Mouse (Mus musculus): ENCODE data around the gene Tesc. TPM values are rescaled to one million over a fixed set of nuclear protein-coding genes. Genes with fewer than 3 reads are reported as not detected.

The Tesc gene
- polyA plus RNA-seq, 1 experiment from 2014 or later, result 29.4 TPM

DNA sequence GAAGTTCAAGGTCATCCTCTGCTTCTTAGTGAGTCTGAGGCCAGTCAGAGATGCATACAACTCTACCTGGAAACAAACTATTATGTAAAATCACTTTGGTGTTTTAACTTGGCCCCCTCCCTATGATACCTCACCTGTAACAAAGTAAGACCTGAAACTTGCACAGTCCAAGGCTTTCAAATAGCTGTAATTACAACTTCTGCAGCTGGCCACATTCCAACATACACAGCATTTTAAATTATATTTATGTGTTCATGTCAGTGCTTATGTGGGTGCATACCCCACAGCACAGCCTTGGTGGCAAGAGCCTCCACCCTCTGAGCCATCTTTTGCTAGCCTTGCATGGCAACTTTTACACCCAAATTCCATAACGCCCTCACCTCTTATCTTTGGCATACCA, 7.1 kb downstream of the Tesc start:
- no peaks in the 10 kb centered on the region for H3K36me3 ChIP-seq (ENCODE audit: insufficient read depth, low read length)
- H3K4me3 ChIP-seq (replicated peaks; ENCODE audit: low read depth, low read length), result no peak overlapping the region
- DNase-seq (ENCODE audit: low spot score) (no peak), ATAC-seq (replicated peaks; ENCODE audit: low FRiP score, low read depth) (no peak)
- H3K4me2 ChIP-seq (ENCODE audit: low read length), result no peak overlapping the region
- H3K27ac ChIP-seq, result no peak overlapping the region
- no peaks in the 10 kb centered on the region for H3K9me3 ChIP-seq (replicated peaks; ENCODE audit: low read length)
- H3K4me1 ChIP-seq (replicated peaks; ENCODE audit: insufficient read depth, low read length), result 0 out of 2 replicates have a peak, but pooled peaks cover 7% of the 10 kb centered on the region
- TF ChIP-seq CTCF (IDR thresholded peaks at IDR 0.05; ENCODE audit: low read depth), result no peak
- 100% methylated on average over 1 of the region's 1 CpGs for WGBS
- H3K27me3 ChIP-seq (ENCODE audit: insufficient read depth, low read length), result peaks cover 8% of the 10 kb centered on the region; the same call in 1 of the 2 replicates
- H3K9ac ChIP-seq (ENCODE audit: low read depth, low read length), result no peak overlapping the region

DNA sequence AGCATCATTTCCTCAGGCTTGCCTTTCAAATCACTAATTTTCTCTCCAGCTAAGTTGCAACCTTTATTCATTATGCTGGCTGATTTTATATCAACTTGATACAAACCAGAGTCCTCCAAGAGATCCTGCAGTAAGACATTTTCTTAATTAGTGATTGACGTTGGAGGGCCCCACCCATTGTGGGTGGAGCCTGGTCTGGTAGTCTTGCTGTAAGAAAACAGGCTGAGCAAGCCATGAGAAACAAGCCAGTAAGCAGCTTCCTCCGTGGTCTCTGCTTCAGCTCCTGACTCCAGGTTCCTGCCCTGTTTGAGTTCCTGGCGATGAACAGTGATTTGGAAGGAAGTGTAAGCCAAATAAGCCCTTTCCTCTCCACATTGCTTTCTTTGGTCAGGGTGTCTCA, 8.2 kb downstream of the Tesc start:
- H3K9me3 ChIP-seq (replicated peaks; ENCODE audit: low read length), result no peaks in the 10 kb centered on the region
- 52% methylated on average over 3 of the region's 3 CpGs for WGBS
- H3K27ac ChIP-seq, result no peak overlapping the region
- no peak for ATAC-seq (replicated peaks; ENCODE audit: low FRiP score, low read depth)
- H3K4me1 ChIP-seq (replicated peaks; ENCODE audit: insufficient read depth, low read length), result 0 out of 2 replicates have a peak, but pooled peaks cover 7% of the 10 kb centered on the region
- H3K4me3 ChIP-seq (replicated peaks; ENCODE audit: low read depth, low read length), result no peak overlapping the region
- no peak overlapping the region for H3K9ac ChIP-seq (ENCODE audit: low read depth, low read length)
- H3K36me3 ChIP-seq (ENCODE audit: insufficient read depth, low read length), result no peaks in the 10 kb centered on the region
- H3K4me2 ChIP-seq (ENCODE audit: low read length), result no peak overlapping the region
- DNase-seq (ENCODE audit: low spot score), result no peak
- TF ChIP-seq CTCF (IDR thresholded peaks at IDR 0.05; ENCODE audit: low read depth), result no peak
- no peaks in the 10 kb centered on the region for H3K27me3 ChIP-seq (ENCODE audit: insufficient read depth, low read length)

DNA sequence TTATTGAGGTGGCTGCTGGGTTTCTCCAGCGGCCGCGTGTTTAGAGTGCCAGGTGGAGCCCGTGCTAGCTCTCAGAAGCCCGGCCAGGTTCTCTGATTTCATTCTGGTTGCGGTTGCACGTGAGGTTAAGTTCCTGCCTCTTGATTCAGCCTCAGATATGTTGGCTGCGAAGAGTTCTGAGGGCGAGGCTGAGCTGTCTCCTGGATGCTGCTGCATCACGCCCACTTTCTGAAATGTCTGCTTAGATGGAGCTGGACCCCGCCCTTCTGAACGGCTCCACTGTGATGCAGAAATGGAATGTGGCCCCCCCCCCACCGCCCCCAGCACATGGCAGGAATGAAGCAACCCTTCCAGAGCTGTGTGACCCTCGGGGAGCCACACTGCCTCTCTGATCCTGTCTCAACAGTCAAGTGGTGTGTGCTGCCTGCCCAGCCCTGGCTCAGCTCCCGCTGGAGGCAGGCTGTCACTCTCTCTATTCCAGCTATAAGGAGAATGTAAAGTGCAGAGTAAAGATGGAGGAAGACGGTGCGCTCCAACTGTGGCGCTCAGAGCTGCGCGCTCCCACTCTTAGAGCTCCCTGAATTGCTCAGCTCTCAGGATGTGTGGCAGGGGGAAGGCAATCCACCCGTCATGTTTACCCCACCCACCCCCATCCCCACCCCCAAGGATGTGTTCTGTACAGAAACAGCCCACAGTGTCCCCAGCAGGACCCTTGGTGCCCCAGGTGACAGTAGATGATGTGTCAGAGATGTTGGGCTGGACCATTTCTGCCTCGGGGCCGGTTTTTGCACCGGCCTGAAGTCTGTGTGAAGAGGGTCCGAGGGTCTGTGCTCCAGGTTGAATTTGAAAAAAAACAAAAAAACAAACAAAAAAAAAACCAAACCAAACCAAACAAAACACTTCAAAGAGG, 9.6 kb downstream of the Tesc start:
- Histone ChIP-seq H3K27me3 (ENCODE audit: insufficient read depth, low read length) (no peaks in the 10 kb centered on the region), H3K4me1 (replicated peaks; ENCODE audit: insufficient read depth, low read length) (0 out of 2 replicates have a peak, but pooled peaks cover 7% of the 10 kb centered on the region), H3K4me2 (ENCODE audit: low read length) (no peak overlapping the region), H3K27ac (no peak overlapping the region), H3K4me3 (replicated peaks; ENCODE audit: low read depth, low read length) (no peak overlapping the region), H3K36me3 (ENCODE audit: insufficient read depth, low read length) (no peaks in the 10 kb centered on the region), H3K9me3 (replicated peaks; ENCODE audit: low read length) (no peaks in the 10 kb centered on the region), H3K9ac (ENCODE audit: low read depth, low read length) (no peak overlapping the region)
- ATAC-seq (replicated peaks; ENCODE audit: low FRiP score, low read depth) (no peak; the same call in 1 of the 2 replicates), DNase-seq (ENCODE audit: low spot score) (no peak)
- TF ChIP-seq CTCF (IDR thresholded peaks at IDR 0.05; ENCODE audit: low read depth), result no peak
- 39% methylated on average over 25 of the region's 25 CpGs for WGBS

DNA sequence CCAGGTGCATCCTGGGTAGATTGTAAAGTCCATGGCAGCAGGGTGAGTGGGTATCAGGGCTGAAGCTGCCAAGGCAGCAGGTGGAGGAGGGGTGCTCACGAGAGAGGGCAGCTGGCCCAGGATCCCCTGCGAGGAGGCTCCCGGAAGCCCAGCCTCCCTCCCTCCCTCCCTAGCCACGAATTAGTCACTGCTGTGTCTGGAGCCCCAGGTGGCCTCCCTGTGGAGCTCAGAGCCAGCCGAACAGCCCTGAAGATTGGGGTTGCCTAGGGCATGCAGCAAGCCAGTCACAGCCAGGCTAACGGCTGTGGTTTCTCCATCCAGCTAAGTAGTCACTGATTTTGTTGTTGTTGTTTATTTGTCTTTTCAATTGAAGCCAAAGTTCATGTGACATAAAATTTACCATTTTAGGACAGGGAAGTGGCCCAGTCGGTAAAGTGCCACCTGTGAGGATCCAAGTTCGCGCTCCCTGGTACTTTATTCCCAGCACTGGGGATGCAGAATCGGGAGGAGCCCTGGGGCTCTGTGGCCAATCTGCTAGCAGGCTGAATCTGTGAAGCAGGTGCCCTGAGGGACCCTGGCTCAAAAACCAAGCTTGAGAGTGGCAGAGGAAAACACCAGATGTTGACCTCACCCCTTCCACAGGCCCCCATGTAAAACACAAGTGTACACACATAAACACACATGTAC, 10.4 kb downstream of the Tesc start:
- Histone ChIP-seq H3K9ac (ENCODE audit: low read depth, low read length) (no peak overlapping the region), H3K27ac (0 out of 2 replicates have a peak overlapping the region, but pooled peaks have one; percentile 5), H3K4me3 (replicated peaks; ENCODE audit: low read depth, low read length) (no peak overlapping the region), H3K9me3 (replicated peaks; ENCODE audit: low read length) (no peaks in the 10 kb centered on the region), H3K36me3 (ENCODE audit: insufficient read depth, low read length) (no peaks in the 10 kb centered on the region), H3K4me1 (replicated peaks; ENCODE audit: insufficient read depth, low read length) (0 out of 2 replicates have a peak, but pooled peaks cover 7% of the 10 kb centered on the region), H3K27me3 (ENCODE audit: insufficient read depth, low read length) (no peaks in the 10 kb centered on the region), H3K4me2 (ENCODE audit: low read length) (no peak overlapping the region)
- ATAC-seq (replicated peaks; ENCODE audit: low FRiP score, low read depth) (peak; percentile 81), DNase-seq (ENCODE audit: low spot score) (peak; percentile 37)
- 12% methylated on average over 10 of the region's 10 CpGs for WGBS
- no peak for TF ChIP-seq CTCF (IDR thresholded peaks at IDR 0.05; ENCODE audit: low read depth)

DNA sequence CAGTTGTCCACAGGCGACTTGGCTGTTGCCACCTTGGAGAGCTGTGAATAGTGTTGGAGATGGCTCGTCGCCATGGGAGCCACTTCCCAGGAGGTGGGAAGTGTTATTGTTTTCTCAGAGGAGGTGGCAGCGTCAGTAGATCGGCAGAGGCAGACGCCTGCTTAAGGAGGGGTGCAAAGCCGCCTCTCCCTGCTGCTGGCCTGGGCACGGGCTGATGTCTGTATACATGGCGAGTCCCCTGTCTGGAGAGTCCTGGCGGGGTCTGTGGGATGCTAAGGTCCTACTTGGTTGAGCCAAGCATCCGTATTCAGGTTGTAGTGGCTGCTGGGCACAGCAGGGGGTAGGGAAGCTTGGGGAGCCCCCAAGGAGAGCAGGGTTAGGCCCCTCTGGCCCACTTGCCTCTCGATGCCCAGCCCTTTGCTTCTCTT, 11.7 kb downstream of the Tesc start:
- H3K9me3 ChIP-seq (replicated peaks; ENCODE audit: low read length), result no peaks in the 10 kb centered on the region
- H3K36me3 ChIP-seq (ENCODE audit: insufficient read depth, low read length), result no peaks in the 10 kb centered on the region
- H3K4me1 ChIP-seq (replicated peaks; ENCODE audit: insufficient read depth, low read length), result 0 out of 2 replicates have a peak, but pooled peaks cover 7% of the 10 kb centered on the region
- no peak overlapping the region for H3K4me2 ChIP-seq (ENCODE audit: low read length)
- 44% methylated on average over 12 of the region's 12 CpGs for WGBS
- H3K4me3 ChIP-seq (replicated peaks; ENCODE audit: low read depth, low read length), result no peak overlapping the region
- H3K9ac ChIP-seq (ENCODE audit: low read depth, low read length), result no peak overlapping the region
- no peak for TF ChIP-seq CTCF (IDR thresholded peaks at IDR 0.05; ENCODE audit: low read depth)
- no peak overlapping the region for H3K27ac ChIP-seq
- ATAC-seq (replicated peaks; ENCODE audit: low FRiP score, low read depth), result no peak
- no peaks in the 10 kb centered on the region for H3K27me3 ChIP-seq (ENCODE audit: insufficient read depth, low read length)
- DNase-seq (ENCODE audit: low spot score), result no peak

DNA sequence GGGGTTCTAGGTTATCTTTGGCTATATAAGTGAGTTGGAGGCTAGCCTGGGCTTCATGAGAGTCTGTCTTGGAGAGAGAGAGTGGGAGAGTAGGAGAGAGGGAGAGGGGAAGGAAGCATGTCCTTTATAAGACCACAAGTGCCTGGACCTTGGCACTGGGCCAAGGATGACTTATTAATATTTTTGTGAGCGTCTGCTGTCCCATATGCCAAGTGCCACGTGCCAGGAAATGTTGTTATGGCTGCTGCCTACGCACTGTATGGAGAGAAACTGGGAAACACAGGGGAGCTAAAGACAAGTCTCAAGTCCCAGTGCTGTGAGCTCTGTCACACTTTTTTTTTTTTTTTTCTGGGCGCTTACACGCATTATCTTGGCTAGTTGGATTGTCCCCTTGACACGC, 15.1 kb downstream of the Tesc start:
- DNase-seq (ENCODE audit: low spot score) (no peak), ATAC-seq (replicated peaks; ENCODE audit: low FRiP score, low read depth) (no peak)
- H3K4me2 ChIP-seq (ENCODE audit: low read length), result no peak overlapping the region
- no peaks in the 10 kb centered on the region for H3K36me3 ChIP-seq (ENCODE audit: insufficient read depth, low read length)
- H3K4me1 ChIP-seq (replicated peaks; ENCODE audit: insufficient read depth, low read length), result 0 out of 2 replicates have a peak, but pooled peaks cover 4% of the 10 kb centered on the region
- no peaks in the 10 kb centered on the region for H3K27me3 ChIP-seq (ENCODE audit: insufficient read depth, low read length)
- WGBS, result 84% methylated on average over 6 of the region's 6 CpGs
- no peak overlapping the region for H3K4me3 ChIP-seq (replicated peaks; ENCODE audit: low read depth, low read length)
- H3K27ac ChIP-seq, result no peak overlapping the region
- H3K9ac ChIP-seq (ENCODE audit: low read depth, low read length), result no peak overlapping the region
- no peaks in the 10 kb centered on the region for H3K9me3 ChIP-seq (replicated peaks; ENCODE audit: low read length)
- no peak for TF ChIP-seq CTCF (IDR thresholded peaks at IDR 0.05; ENCODE audit: low read depth)
